Mouse (Mus musculus) megakaryocyte, embryonic 14.5 days (primary cell): Measurements from ENCODE around the gene Arid3b. TPM values are rescaled to one million over a fixed set of nuclear protein-coding genes. Genes with fewer than 3 reads are reported as not detected.
A peak's percentile ranks its signal among the peaks of the same experiment; 100 is the strongest.

Source experiments
- H3K27me3 ChIP-seq: replicated peaks from 2 replicates; pipeline ENCODE3; 2012; ENCODE audit warnings: inconsistent platforms
- H3K36me3 ChIP-seq: replicated peaks from 2 replicates; pipeline ENCODE3; 2012; ENCODE audit warnings: low read length, inconsistent platforms, mixed read lengths
- H3K4me1 ChIP-seq: 2 replicates; pipeline ENCODE4 v1.6.1; 2012; ENCODE audit warnings: inconsistent platforms
- H3K4me3 ChIP-seq: replicated peaks from 2 replicates; pipeline ENCODE3; 2012; ENCODE audit warnings: moderate library complexity, mild to moderate bottlenecking, inconsistent platforms
- H3K9me3 ChIP-seq: 2 replicates; pipeline ENCODE4 v1.6.1; 2012; ENCODE audit warnings: inconsistent platforms
- FLI1 ChIP-seq: IDR thresholded peaks from 2 replicates; pipeline ENCODE4 v1.6.1; 2012; ENCODE audit warnings: low read length, inconsistent platforms, mixed read lengths
- GATA1 ChIP-seq: IDR thresholded peaks from 3 replicates; pipeline ENCODE4 v1.6.1; 2012; ENCODE audit warnings: mixed read lengths, low read length, inconsistent platforms, borderline replicate concordance
- polyA plus RNA-seq: library from polyadenylated mRNA; stranded (reverse); fragments of >175 nt; gene quantifications from 2 replicates; pipeline ENCODE4 v1.2.3, GENCODE M21; 2012; ENCODE audit warnings: low replicate concordance; ENCODE audit not compliant: insufficient read depth

Gene Arid3b
- polyA plus RNA-seq, 1 experiment: 33.5 TPM

DNA sequence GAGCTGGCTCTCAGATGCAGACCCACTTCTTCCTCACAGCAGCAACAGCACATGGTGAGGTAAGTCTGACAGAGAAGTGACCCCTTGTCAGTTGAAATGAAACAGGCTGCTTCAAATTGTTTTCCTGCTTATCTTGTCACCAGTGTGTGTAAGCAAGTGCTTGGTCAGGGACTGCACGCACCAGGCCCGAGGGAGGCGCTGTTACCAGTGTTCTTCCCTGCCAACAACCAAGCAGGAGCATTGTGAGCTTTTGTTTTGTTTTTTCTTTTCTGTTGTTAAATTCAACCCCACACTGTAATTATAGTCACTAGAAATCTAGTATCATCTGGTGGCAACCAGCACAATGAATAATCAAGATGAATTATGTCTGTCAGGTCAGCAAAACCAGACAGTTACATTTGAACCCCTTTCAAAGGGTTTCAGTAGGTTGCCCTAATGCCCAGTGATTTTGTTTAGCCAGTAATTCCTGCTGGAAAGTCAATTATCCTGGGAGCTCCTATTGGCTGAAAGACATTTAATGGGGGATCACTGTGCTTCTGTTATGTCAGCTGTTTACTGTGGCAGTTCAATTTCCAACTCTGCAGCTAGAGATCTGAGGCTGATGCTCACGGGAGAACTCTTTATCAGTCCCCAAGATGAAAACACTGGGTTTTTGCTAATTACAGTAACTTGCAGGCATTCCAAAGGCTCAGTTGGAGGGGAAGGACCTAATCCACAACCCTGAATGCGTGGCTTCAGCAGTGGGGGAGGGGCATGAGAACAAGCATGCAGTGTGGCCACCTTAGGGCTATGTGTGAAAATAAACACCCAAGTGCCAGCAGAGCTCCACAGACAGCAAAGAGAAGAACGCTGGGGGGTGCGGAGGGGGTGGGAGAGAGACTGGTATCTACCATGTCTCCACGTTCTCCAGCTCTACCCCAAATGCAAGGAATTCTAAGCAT is 24.5 kb downstream of the Arid3b start:
- Histone ChIP-seq H3K36me3 (peaks cover 96% of the 10 kb centered on the region), H3K9me3 (no peaks in the 10 kb centered on the region), H3K4me1 (peaks cover 98% of the 10 kb centered on the region), H3K27me3 (no peaks in the 10 kb centered on the region), H3K4me3 (peak overlapping the region; percentile 70)
- TF ChIP-seq GATA1 (no peak), FLI1 (no peak)

- no peaks in the 10 kb centered on the region for H3K9me3 ChIP-seq
- H3K36me3 ChIP-seq: peaks cover 96% of the 10 kb centered on the region
- TF ChIP-seq GATA1 (no peak), FLI1 (no peak)
- H3K4me1 ChIP-seq: peaks cover 98% of the 10 kb centered on the region
- H3K4me3 ChIP-seq: no peak overlapping the region
- no peaks in the 10 kb centered on the region for H3K27me3 ChIP-seq
These were observed 25.9 kb downstream of the Arid3b start for GRCm38 (mm10) chr9:57810691-57811090.

DNA sequence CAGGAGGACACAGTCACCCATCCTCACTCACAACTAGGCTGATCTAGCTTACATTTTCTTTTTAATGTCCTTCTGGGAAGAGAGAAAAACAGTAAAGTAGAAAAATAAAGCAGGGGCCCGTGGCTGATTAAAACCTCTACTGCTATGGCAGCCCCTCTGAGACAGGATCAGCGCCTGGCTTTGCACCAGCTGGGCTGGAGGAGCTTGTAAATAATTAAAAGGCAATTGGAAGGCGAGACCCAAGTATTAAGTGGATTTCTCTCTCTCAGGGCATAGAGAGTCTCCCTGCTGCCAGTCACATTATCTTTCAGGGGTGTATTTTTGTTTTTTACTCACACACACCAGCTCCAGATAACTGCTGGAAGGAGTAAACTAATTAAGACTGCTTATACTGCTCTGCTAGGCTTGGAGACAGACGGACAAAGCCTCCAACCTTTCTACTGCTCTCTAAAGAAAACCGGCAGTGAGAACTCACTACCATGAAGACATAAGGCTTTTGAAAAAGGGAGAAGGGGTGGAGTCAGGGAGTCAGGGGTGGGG is 27.8 kb downstream of the Arid3b start:
- no peaks in the 10 kb centered on the region for H3K27me3 ChIP-seq
- H3K4me1 ChIP-seq: peaks cover 99% of the 10 kb centered on the region
- peaks cover 97% of the 10 kb centered on the region for H3K36me3 ChIP-seq
- peak overlapping the region; percentile 59 for H3K4me3 ChIP-seq
- no peak for TF ChIP-seq FLI1
- no peak for TF ChIP-seq GATA1
- no peaks in the 10 kb centered on the region for H3K9me3 ChIP-seq

GRCm38 (mm10) chr9:57807174-57807651 is 29.4 kb downstream of the Arid3b start:
- no peaks in the 10 kb centered on the region for H3K9me3 ChIP-seq
- TF ChIP-seq GATA1 (no peak), FLI1 (no peak)
- peaks cover 99% of the 10 kb centered on the region for H3K4me1 ChIP-seq
- H3K36me3 ChIP-seq: peaks cover 97% of the 10 kb centered on the region
- H3K27me3 ChIP-seq: no peaks in the 10 kb centered on the region
- H3K4me3 ChIP-seq: peak overlapping the region; percentile 59

- no peak for TF ChIP-seq GATA1
- no peak for TF ChIP-seq FLI1
- peaks cover 97% of the 10 kb centered on the region for H3K36me3 ChIP-seq
- no peaks in the 10 kb centered on the region for H3K9me3 ChIP-seq
- H3K4me3 ChIP-seq: peak overlapping the region; percentile 71
- no peaks in the 10 kb centered on the region for H3K27me3 ChIP-seq
- H3K4me1 ChIP-seq: peaks cover 99% of the 10 kb centered on the region
These were observed 30.5 kb downstream of the Arid3b start for GRCm38 (mm10) chr9:57806066-57806481.

- TF ChIP-seq FLI1: no peak
- TF ChIP-seq GATA1: no peak
- H3K4me3 ChIP-seq: peak overlapping the region; percentile 73
- no peaks in the 10 kb centered on the region for H3K9me3 ChIP-seq
- H3K36me3 ChIP-seq: peaks cover 97% of the 10 kb centered on the region
- H3K27me3 ChIP-seq: no peaks in the 10 kb centered on the region
- peaks cover 99% of the 10 kb centered on the region for H3K4me1 ChIP-seq
These were observed 31.4 kb downstream of the Arid3b start for GRCm38 (mm10) chr9:57805087-57805737.

DNA sequence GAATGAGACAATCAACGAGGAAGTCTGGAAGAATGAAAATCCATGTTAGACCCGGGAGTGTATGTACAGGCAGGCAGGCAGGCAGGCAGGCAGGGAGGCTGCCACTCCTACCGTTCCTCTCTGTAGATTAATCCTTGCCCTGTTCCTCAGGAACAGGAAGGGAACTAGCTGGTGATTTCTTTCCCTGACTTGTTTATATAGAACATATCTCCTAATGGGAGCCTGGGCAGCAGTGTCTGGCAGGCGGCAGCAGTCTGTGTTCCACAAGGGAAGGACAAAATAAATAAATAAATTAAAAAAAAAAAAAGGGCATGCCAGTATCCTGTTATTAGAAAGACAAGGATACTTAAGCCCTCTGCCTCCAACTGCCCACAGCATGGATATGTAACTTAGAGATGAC is 32.8 kb downstream of the Arid3b start:
- Histone ChIP-seq H3K4me1 (peaks cover 99% of the 10 kb centered on the region), H3K4me3 (no peak overlapping the region), H3K27me3 (no peaks in the 10 kb centered on the region)

GRCm38 (mm10) chr9:57803047-57803446 is 33.5 kb downstream of the Arid3b start:
- Histone ChIP-seq H3K4me1 (peaks cover 99% of the 10 kb centered on the region), H3K9me3 (no peaks in the 10 kb centered on the region), H3K4me3 (peak overlapping the region; percentile 38), H3K36me3 (peaks cover 97% of the 10 kb centered on the region), H3K27me3 (no peaks in the 10 kb centered on the region)
- no peak for TF ChIP-seq GATA1
- no peak for TF ChIP-seq FLI1

More for the DNA sequence above, 32.8 kb downstream of the Arid3b start:
- H3K36me3 ChIP-seq: peaks cover 97% of the 10 kb centered on the region
- no peak for TF ChIP-seq FLI1
- no peak for TF ChIP-seq GATA1
- H3K9me3 ChIP-seq: no peaks in the 10 kb centered on the region

DNA sequence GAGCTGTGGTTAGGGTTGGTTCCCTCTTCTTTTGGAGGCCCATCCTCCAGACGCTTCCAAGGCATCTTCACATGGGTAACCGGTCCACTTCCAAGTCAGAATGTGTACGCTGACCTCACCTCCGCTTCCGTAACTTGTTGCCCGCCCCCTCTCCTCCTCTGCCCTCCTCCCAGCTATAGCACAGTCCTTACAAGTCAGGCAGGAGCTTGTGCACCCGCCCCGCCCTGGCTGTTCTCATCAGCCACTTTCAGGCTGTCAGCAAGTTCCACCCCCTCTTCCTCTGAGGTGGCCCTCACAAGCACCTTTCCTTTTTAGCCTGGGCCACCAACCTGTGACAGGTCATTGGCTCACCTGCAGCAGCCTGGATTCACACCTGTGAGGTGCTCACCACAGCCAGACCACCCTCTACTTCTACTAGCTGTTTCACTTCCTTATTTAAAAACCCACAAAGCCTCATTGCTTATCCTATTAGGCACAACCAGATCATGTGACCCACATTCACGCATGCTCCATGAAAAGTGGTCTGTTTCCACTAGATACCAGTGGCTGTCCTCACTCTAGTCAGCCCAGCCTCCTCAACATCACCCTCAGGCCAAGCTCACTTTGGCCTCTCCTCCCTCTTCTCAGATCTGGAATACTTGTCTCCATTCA is 36.1 kb downstream of the Arid3b start:
- Histone ChIP-seq H3K4me1 (peaks cover 99% of the 10 kb centered on the region), H3K27me3 (no peaks in the 10 kb centered on the region), H3K4me3 (peak overlapping the region; percentile 70), H3K9me3 (no peaks in the 10 kb centered on the region), H3K36me3 (peaks cover 97% of the 10 kb centered on the region)
- TF ChIP-seq FLI1 (no peak), GATA1 (0 out of 3 replicates have a peak, but pooled peaks have one; percentile 24)
